Mouse (Mus musculus): Measurements from ENCODE around the gene Adgrf4. TPM values are rescaled to one million over a fixed set of nuclear protein-coding genes. Genes with fewer than 3 reads are reported as not detected.
A peak's percentile ranks its signal among the peaks of the same experiment; 100 is the strongest.

Adgrf4 gene
- polyA plus RNA-seq, 1 experiment from 2014 or later: not detected

GRCm38 (mm10) chr17:42613043-42613737, 78.9 kb downstream of the Adgrf4 start:
- H3K4me3 ChIP-seq: no peak overlapping the region
- peak; percentile 28 for DNase-seq (ENCODE audit: low spot score)
- H3K4me1 ChIP-seq: peaks cover 12% of the 10 kb centered on the region
- H3K9me3 ChIP-seq (replicated peaks): no peaks in the 10 kb centered on the region
- H3K27ac ChIP-seq (replicated peaks): no peak overlapping the region
- WGBS: 44% methylated on average over 6 of the region's 6 CpGs
- H3K27me3 ChIP-seq (ENCODE audit: low read depth, poor library complexity, severe bottlenecking): no peaks in the 10 kb centered on the region
- H3K36me3 ChIP-seq: no peaks in the 10 kb centered on the region

DNA sequence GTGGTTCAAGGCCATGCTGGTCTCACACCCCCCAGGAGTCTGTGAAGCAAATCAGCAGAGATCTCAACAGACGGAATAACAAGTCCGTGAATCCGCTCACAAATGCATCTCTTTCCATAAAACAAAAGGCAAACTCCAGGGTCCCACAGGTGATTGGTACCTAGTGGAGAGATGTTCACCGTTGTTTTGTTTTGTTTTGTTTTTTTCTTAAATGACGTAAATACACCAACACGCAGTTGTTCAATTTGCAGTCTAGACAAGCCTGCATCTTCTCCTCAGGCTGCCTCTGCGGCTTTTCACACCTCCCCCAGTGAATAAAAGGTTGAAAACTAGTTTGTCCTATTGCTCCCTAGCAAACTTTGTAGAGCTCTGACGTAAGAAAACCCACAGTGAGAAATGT, 80.8 kb downstream of the Adgrf4 start, which contains the start of gene Opn5:
Gene Opn5 (minus strand): TSS at position 101 of the 400 bp plus-strand sequence.
- Histone ChIP-seq H3K9me3 (replicated peaks) (no peaks in the 10 kb centered on the region), H3K27ac (replicated peaks) (no peak within 1 kb of the TSS), H3K27me3 (ENCODE audit: low read depth, poor library complexity, severe bottlenecking) (no peaks in the 10 kb centered on the region), H3K4me1 (peaks cover 21% of the 10 kb centered on the region), H3K4me3 (no peak within 1 kb of the TSS), H3K36me3 (no peaks in the 10 kb centered on the region)
- DNase-seq (ENCODE audit: low spot score): no peak
- WGBS: 84% methylated on average over 8 of the region's 8 CpGs

DNA sequence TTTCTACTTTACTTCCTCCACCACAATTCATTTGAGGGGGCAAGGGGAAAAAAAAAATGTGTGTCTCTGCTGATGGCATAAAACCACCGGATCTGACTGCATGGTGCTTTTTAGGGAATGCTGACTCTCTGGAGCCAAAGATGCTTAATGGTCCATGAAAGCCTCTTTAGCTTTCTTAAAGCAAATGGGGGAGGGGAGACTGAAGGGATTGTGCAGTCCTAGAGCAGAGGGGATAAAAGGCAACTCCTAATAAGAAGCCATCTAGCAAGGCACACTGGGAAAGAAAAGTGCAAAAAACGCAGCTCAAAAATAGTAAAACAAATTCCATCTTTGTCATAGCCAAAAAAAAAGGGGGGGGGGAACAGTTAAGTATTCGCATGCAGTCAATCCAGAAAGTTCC, 83.8 kb downstream of the Adgrf4 start:
- Histone ChIP-seq H3K4me3 (no peak overlapping the region), H3K4me1 (peaks cover 21% of the 10 kb centered on the region), H3K36me3 (no peaks in the 10 kb centered on the region), H3K27me3 (ENCODE audit: low read depth, poor library complexity, severe bottlenecking) (no peaks in the 10 kb centered on the region), H3K27ac (replicated peaks) (peak overlapping the region; percentile 24; the same call in 1 of the 2 replicates), H3K9me3 (replicated peaks) (no peaks in the 10 kb centered on the region)
- WGBS: 37% methylated on average over 3 of the region's 3 CpGs
- no peak for DNase-seq (ENCODE audit: low spot score)

Other genes starting within 250 kb of the Adgrf4 start
- 0.11 TPM in 2 replicates for gene Opn5, start 80.9 kb downstream of the Adgrf4 start, polyA plus RNA-seq (2016; fragmentation: Nextera tagmentation; extraction: Ambion mirVana)
- 0.05 TPM in 1 of 2 replicates, not detected in the other for gene Adgrf2, start 49.9 kb upstream of the Adgrf4 start, polyA plus RNA-seq (2016; fragmentation: Nextera tagmentation; extraction: Ambion mirVana)
- 10.0 and 10.3 TPM in 2 replicates for gene Cd2ap, start 184.4 kb upstream of the Adgrf4 start, polyA plus RNA-seq (2016; fragmentation: Nextera tagmentation; extraction: Ambion mirVana)